Mouse (Mus musculus) liver, embryonic 11.5 days (tissue): ENCODE measurements around the gene Nek11. TPM values are rescaled to one million over a fixed set of nuclear protein-coding genes. Genes with fewer than 3 reads are reported as not detected.

Source experiments
- ATAC-seq: fragments of 200-750 bp; cut with Nextera tagmentation; replicated peaks from 2 replicates; pipeline ENCODE4 v1.8.0; 2017; ENCODE audit warnings: moderate number of reproducible peaks, mild to moderate bottlenecking, moderate TSS enrichment, moderate library complexity; ENCODE audit not compliant: low FRiP score
- DNase-seq: peaks from one replicate; pipeline ENCODE4 v3.0.0-alpha.2; 2017; ENCODE audit warnings: low spot score
- H3K27ac ChIP-seq: fragments of 300-500 bp; sonication (generic); 2 replicates; pipeline ENCODE4 v1.5.1; 2014; ENCODE audit warnings: mild to moderate bottlenecking, low read depth, low read length, control low read depth
- H3K27me3 ChIP-seq: fragments of 300-500 bp; sonication (generic); replicated peaks from 2 replicates; pipeline ENCODE4 v1.6.1; 2014; ENCODE audit warnings: low read length, mixed read lengths; ENCODE audit not compliant: control insufficient read depth, insufficient read depth
- H3K36me3 ChIP-seq: fragments of 300-500 bp; sonication (generic); 2 replicates; pipeline ENCODE4 v1.6.1; 2014; ENCODE audit warnings: mild to moderate bottlenecking, low read length, moderate library complexity, mixed read lengths; ENCODE audit not compliant: control insufficient read depth, insufficient read depth
- H3K4me1 ChIP-seq: fragments of 300-500 bp; sonication (generic); replicated peaks from 2 replicates; pipeline ENCODE4 v1.6.1; 2014; ENCODE audit warnings: low read length, mixed read lengths; ENCODE audit not compliant: control insufficient read depth, insufficient read depth
- H3K4me2 ChIP-seq: fragments of 300-500 bp; sonication (generic); 2 replicates; pipeline ENCODE4 v1.6.1; 2014; ENCODE audit warnings: mild to moderate bottlenecking, control low read depth, moderate library complexity
- H3K4me3 ChIP-seq: fragments of 300-500 bp; sonication (generic); 2 replicates; pipeline ENCODE4 v1.5.1; 2014; ENCODE audit warnings: low read depth, low read length, control low read depth
- H3K9ac ChIP-seq: fragments of 300-500 bp; sonication (generic); 2 replicates; pipeline ENCODE4 v1.6.1; 2014; ENCODE audit warnings: low read depth, low read length, control low read depth
- H3K9me3 ChIP-seq: fragments of 300-500 bp; sonication (generic); 2 replicates; pipeline ENCODE4 v1.6.1; 2016; ENCODE audit warnings: low read length, inconsistent platforms, mixed read lengths; ENCODE audit not compliant: control insufficient read depth
- WGBS: fragments of 180-500 bp; shearing (Covaris S2); extraction: QIAGEN DNeasy Blood & Tissue Kit; methylation state at CpG from one replicate; pipeline ENCODE4 v1.1.7; 2014; 5-methylcytosine and 5-hydroxymethylcytosine counted together
- polyA plus RNA-seq: library from polyadenylated mRNA; unstranded; fragments of >200 nt; fragmentation: Nextera tagmentation; extraction: Ambion mirVana; gene quantifications from 2 replicates; pipeline ENCODE4 v1.2.1, GENCODE M21; 2014

The Nek11 gene
- polyA plus RNA-seq, 1 experiment from 2014 or later = 0.29 TPM

DNA sequence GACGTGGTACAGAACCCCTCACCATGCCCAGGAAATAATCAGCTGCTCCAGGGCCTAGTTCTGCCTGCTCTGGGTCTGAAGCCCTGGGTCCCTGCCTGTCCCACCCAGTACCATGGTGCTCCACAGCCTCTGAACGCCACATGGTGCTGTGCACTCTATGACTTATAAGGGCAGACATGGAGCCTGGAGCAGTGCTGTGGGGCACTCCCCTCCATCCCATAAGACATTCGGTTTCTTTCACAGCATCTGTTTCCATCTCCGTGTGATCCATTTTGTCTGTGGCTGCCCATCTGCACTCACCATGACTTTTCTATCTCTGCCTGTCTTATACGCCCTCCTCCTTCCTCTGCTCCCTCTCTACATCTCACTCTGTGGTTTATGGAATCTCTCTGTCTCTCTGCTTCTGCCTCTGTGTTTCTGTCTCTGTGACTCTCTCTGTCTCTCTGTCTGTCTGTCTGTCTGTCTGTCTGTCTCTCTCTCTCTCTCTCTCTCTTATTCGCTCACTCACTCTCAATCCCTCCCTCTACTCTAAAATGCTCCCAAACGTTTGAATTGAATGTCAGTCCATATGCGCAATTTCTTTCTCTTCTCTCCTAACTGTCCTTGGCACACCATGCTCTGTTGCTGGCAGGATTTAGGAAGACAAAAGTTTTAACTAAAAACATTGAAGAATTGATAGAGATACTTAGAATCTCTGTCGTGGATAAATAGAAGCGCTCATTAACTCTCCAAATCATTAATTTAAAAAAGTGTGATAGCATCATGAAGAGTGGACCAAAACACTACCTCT is 46.9 kb downstream of the Nek11 start:
- Histone ChIP-seq H3K27ac (no peak overlapping the region), H3K27me3 (no peaks in the 10 kb centered on the region), H3K4me2 (no peak overlapping the region), H3K4me3 (no peak overlapping the region), H3K36me3 (no peaks in the 10 kb centered on the region), H3K9ac (no peak overlapping the region), H3K9me3 (no peaks in the 10 kb centered on the region), H3K4me1 (no peaks in the 10 kb centered on the region)
- no peak for ATAC-seq
- 72% methylated on average over 10 of the region's 10 CpGs for WGBS
- no peak for DNase-seq

DNA sequence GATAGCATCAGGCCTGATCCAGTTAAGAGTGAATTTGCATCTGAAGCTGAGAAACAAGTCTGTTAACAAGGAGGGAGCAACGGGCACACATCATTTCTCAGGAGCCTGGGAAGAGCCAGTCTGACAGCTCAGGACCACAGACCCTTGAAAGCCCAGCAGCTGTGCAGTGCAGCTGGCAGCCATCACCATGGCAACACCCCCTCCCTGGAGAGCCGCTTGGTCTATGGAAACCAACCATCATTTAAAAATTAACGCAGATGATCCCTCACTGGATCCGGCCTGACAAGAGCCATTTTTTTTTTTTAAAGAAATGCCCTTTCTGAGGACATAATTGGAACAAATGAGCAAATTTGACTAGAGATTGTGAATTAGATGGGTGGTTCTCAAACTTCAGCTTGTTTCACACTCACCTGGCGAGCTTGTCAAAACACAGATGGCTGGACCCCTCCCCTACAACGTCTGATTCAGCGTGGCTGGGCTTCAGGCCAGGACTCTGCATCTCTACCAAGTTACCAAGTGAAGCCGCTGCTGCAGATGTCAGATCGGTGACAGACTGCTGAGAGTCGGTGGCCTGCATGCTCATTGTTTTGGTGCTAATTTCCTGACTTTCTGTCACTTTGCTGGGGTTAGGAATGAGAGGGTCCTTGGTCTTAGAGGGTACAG is 52.2 kb downstream of the Nek11 start:
- Histone ChIP-seq H3K27me3 (no peaks in the 10 kb centered on the region), H3K4me3 (no peak overlapping the region), H3K4me1 (no peaks in the 10 kb centered on the region), H3K9ac (no peak overlapping the region), H3K36me3 (no peaks in the 10 kb centered on the region), H3K4me2 (no peak overlapping the region), H3K27ac (no peak overlapping the region), H3K9me3 (no peaks in the 10 kb centered on the region)
- 62% methylated on average over 10 of the region's 10 CpGs for WGBS
- ATAC-seq = no peak
- DNase-seq = no peak

DNA sequence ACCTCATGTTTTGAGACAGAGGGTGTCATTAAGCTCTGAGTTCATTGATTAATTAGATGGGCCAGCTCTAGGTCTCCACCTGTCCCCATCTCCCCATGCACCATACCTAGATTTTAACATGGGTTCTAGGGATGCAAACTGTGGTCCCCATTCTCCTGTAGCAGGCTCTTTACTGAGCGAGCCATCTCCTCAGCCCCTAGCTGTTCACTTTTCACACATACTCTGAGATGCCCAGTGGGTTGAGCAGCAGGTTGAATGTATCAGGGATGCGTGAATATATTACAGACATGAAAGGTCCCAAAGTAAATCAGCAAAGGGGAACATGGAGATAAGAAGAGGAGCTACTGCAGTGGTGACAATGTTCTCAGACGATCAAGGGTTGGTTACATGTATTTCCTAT is 52.8 kb downstream of the Nek11 start:
- no peak overlapping the region for H3K4me3 ChIP-seq
- H3K4me2 ChIP-seq = no peak overlapping the region
- ATAC-seq (no peak), DNase-seq (no peak)
- H3K27me3 ChIP-seq = no peaks in the 10 kb centered on the region
- H3K27ac ChIP-seq = no peak overlapping the region
- no peaks in the 10 kb centered on the region for H3K9me3 ChIP-seq
- 79% methylated on average over 3 of the region's 3 CpGs for WGBS
- H3K9ac ChIP-seq = no peak overlapping the region
- no peaks in the 10 kb centered on the region for H3K4me1 ChIP-seq
- no peaks in the 10 kb centered on the region for H3K36me3 ChIP-seq

DNA sequence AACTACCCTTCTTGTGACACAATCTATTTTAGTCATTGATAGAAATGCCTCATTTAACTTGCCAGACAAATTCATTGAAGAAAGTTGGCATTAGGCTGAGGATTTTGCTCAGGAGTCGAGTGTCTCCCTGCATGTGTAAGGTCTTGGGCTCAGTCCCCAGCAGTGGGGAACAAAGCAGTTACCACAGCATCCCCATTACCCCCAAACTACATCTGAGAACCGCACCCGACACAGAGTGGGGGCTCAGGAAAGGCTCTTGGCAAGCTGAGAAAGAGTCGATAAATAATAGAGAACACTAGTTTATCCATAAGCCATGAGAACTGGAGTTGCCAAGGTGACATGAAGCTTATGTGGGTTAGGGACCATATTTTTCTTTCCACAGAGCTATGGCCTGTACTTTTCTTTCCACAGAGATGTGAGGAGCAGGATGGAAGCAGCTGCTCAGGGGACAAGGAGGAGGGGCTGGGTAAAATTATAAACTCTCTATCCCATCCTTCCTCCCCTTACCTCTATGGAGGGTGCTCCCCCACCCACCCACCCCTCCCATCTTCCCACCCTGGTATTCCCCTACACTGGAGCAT is 62.8 kb downstream of the Nek11 start:
- WGBS = 80% methylated on average over 4 of the region's 4 CpGs

DNA sequence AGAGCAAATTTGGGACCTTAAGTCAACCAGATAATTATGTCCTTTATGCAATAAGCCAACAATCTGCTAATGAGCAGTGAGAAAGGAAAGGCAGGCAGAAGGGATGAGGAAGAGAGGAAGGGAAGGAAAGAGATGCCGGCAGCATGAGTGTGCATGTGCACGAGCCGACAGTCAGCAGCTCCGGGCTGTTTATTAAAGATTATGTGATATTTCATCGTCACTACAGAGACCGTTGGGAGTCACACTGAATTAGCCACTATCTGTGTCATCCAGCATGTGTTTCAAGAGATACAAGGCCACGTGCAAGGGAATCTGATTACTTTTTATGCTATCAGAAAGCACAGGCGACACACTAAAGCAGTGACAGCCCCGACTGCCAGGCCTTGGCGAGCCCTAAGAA is 73.5 kb downstream of the Nek11 start:
- Histone ChIP-seq H3K9ac (no peak overlapping the region), H3K27me3 (no peaks in the 10 kb centered on the region), H3K4me1 (no peaks in the 10 kb centered on the region), H3K4me2 (no peak overlapping the region), H3K36me3 (no peaks in the 10 kb centered on the region), H3K27ac (no peak overlapping the region), H3K9me3 (no peaks in the 10 kb centered on the region), H3K4me3 (no peak overlapping the region)
- no peak for DNase-seq
- ATAC-seq = no peak
- WGBS = 77% methylated on average over 10 of the region's 10 CpGs

More for the DNA sequence above, 62.8 kb downstream of the Nek11 start:
- Histone ChIP-seq H3K27me3 (no peaks in the 10 kb centered on the region), H3K27ac (no peak overlapping the region), H3K36me3 (no peaks in the 10 kb centered on the region), H3K4me2 (no peak overlapping the region), H3K4me1 (no peaks in the 10 kb centered on the region), H3K9ac (no peak overlapping the region), H3K9me3 (no peaks in the 10 kb centered on the region), H3K4me3 (no peak overlapping the region)
- ATAC-seq (no peak), DNase-seq (no peak)

DNA sequence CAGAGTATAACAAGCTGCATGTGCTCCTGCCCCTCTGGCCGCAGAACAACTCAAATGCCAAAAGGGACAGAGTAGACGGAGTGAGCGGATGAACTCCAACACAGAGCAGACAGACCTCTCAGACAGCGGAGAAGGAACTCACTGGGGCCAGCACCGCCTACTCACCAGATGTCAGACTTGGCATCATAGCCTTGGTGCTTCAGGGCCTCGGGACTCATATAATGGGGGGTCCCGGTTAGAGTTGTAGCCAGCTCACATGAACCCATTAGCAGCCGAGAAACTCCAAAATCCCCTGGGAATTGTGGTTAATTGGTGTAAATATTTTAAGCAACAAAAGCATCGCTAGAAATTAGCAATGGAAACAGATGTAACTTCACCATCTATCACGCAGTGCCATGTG is 82.1 kb downstream of the Nek11 start:
- no peak for ATAC-seq
- no peak overlapping the region for H3K4me3 ChIP-seq
- H3K9ac ChIP-seq = no peak overlapping the region
- no peaks in the 10 kb centered on the region for H3K4me1 ChIP-seq
- DNase-seq = no peak
- WGBS = 79% methylated on average over 10 of the region's 10 CpGs
- H3K4me2 ChIP-seq = no peak overlapping the region
- no peaks in the 10 kb centered on the region for H3K36me3 ChIP-seq
- no peak overlapping the region for H3K27ac ChIP-seq
- no peaks in the 10 kb centered on the region for H3K9me3 ChIP-seq
- no peaks in the 10 kb centered on the region for H3K27me3 ChIP-seq

DNA sequence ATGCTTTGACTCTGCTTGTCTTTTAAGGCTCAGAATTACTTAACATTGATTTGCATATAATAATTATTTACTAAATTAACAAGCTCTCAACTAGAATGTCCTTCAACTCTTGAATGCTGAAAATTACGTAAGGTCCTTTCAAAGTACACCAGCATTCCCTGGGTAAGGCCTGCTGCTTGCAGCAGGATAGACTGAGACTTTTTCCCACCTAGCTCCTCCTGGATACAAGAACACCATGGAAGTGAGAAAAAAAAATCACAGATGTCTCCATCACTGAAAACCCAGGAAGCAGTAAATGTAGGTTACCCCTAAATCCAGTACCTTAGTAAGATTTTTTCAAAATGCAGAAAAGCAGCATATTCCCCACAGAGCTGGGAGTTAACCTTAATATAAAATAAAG is 82.6 kb downstream of the Nek11 start:
- 81% methylated on average over 1 of the region's 1 CpGs for WGBS
- H3K4me2 ChIP-seq = no peak overlapping the region
- H3K4me3 ChIP-seq = no peak overlapping the region
- no peak overlapping the region for H3K27ac ChIP-seq
- H3K4me1 ChIP-seq = no peaks in the 10 kb centered on the region
- DNase-seq (no peak), ATAC-seq (no peak)
- H3K9me3 ChIP-seq = no peaks in the 10 kb centered on the region
- no peaks in the 10 kb centered on the region for H3K36me3 ChIP-seq
- no peak overlapping the region for H3K9ac ChIP-seq
- H3K27me3 ChIP-seq = no peaks in the 10 kb centered on the region

DNA sequence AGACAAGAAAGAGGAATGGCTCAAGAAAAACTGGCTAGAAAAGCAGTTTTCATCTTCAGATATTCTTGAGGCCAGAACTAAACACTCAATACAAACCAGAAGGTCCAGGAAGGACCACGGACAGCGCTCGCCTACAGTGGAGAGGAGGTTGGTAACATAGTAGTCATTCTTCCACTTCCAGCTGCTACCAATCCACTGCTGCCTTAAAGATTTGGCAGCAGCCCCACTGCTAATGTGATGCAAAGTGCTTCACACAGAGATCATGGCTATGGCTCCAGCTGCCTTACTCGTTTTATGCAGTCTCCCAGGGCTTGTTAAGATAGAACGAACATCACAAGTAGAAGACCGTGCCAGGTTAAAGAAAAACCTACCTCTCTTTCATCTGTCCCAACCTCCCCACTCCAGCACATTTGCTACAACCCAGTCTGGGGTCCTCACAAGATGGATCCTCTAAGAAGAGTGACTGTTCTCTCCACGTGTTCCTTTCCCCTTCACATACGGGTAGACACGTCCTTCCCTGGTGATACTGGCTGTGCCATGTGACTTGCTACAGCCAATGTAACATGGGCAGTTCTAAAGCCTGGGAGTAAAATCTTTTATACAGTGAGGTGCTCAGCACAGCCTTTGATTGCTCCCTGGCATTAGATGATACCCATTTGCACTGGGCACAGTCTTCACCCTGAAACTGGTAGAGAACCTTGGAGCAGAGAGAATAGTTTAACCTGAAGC is 85.6 kb downstream of the Nek11 start:
- H3K4me2 ChIP-seq = no peak overlapping the region
- no peaks in the 10 kb centered on the region for H3K36me3 ChIP-seq
- H3K9ac ChIP-seq = no peak overlapping the region
- no peaks in the 10 kb centered on the region for H3K9me3 ChIP-seq
- ATAC-seq (no peak), DNase-seq (no peak)
- H3K27me3 ChIP-seq = no peaks in the 10 kb centered on the region
- no peaks in the 10 kb centered on the region for H3K4me1 ChIP-seq
- H3K27ac ChIP-seq = no peak overlapping the region
- H3K4me3 ChIP-seq = no peak overlapping the region
- 45% methylated on average over 9 of the region's 9 CpGs for WGBS
